Mouse (Mus musculus) heart, embryonic 16.5 days (tissue): Measurements from ENCODE around the gene Srgn. TPM values are rescaled to one million over a fixed set of nuclear protein-coding genes. Genes with fewer than 3 reads are reported as not detected.

Source experiments
- ATAC-seq: fragments of 200-750 bp; cut with Nextera tagmentation; replicated peaks from 2 replicates; pipeline ENCODE4 v1.8.0; 2017; ENCODE audit warnings: moderate number of reproducible peaks; ENCODE audit not compliant: insufficient read depth, low FRiP score; ENCODE audit errors: extremely low read depth
- H3K27ac ChIP-seq: fragments of 300-500 bp; sonication (generic); 2 replicates; pipeline ENCODE4 v1.5.1; 2014; ENCODE audit warnings: mild to moderate bottlenecking, low read length, control low read depth, moderate library complexity
- H3K27me3 ChIP-seq: fragments of 300-500 bp; sonication (generic); 2 replicates; pipeline ENCODE4 v1.6.1; 2014; ENCODE audit warnings: low read length, mixed read lengths; ENCODE audit not compliant: control insufficient read depth, insufficient read depth
- H3K36me3 ChIP-seq: fragments of 300-500 bp; sonication (generic); 2 replicates; pipeline ENCODE4 v1.6.1; 2014; ENCODE audit not compliant: control insufficient read depth, insufficient read depth
- H3K4me1 ChIP-seq: fragments of 300-500 bp; sonication (generic); 2 replicates; pipeline ENCODE4 v1.6.1; 2014; ENCODE audit warnings: low read length, mixed read lengths; ENCODE audit not compliant: control insufficient read depth, insufficient read depth
- H3K4me2 ChIP-seq: fragments of 300-500 bp; sonication (generic); 2 replicates; pipeline ENCODE4 v1.6.1; 2014; ENCODE audit warnings: low read depth, mild to moderate bottlenecking, control low read depth, low read length
- H3K4me3 ChIP-seq: fragments of 300-500 bp; sonication (generic); 2 replicates; pipeline ENCODE4 v1.5.1; 2014; ENCODE audit warnings: mild to moderate bottlenecking, control low read depth, low read length
- H3K9ac ChIP-seq: fragments of 300-500 bp; sonication (generic); 2 replicates; pipeline ENCODE4 v1.6.1; 2014; ENCODE audit warnings: low read length, control low read depth
- H3K9me3 ChIP-seq: fragments of 300-500 bp; sonication (generic); replicated peaks from 2 replicates; pipeline ENCODE4 v1.6.1; 2016; ENCODE audit warnings: low read length; ENCODE audit not compliant: control insufficient read depth
- WGBS: fragments of 180-500 bp; shearing (Covaris S2); extraction: QIAGEN DNeasy Blood & Tissue Kit; methylation state at CpG from one replicate; pipeline ENCODE4 v1.1.7; 2014; 5-methylcytosine and 5-hydroxymethylcytosine counted together
- polyA plus RNA-seq: library from polyadenylated mRNA; unstranded; fragments of >200 nt; fragmentation: Nextera tagmentation; extraction: Ambion mirVana; gene quantifications from 2 replicates; pipeline ENCODE4 v1.2.1, GENCODE M21; 2015

Gene Srgn
- polyA plus RNA-seq, 1 experiment from 2014 or later = 28.8 TPM

- Histone ChIP-seq H3K9me3 (no peaks in the 10 kb centered on the region), H3K36me3 (no peaks in the 10 kb centered on the region), H3K27ac (no peak overlapping the region), H3K4me2 (no peak overlapping the region), H3K9ac (no peak overlapping the region), H3K27me3 (no peaks in the 10 kb centered on the region), H3K4me3 (no peak overlapping the region), H3K4me1 (no peaks in the 10 kb centered on the region)
- 22% methylated on average over 15 of the region's 16 CpGs for WGBS
- ATAC-seq = no peak
These were observed 22.4 kb upstream of the Srgn start for GRCm38 (mm10) chr10:62549523-62550166.

DNA sequence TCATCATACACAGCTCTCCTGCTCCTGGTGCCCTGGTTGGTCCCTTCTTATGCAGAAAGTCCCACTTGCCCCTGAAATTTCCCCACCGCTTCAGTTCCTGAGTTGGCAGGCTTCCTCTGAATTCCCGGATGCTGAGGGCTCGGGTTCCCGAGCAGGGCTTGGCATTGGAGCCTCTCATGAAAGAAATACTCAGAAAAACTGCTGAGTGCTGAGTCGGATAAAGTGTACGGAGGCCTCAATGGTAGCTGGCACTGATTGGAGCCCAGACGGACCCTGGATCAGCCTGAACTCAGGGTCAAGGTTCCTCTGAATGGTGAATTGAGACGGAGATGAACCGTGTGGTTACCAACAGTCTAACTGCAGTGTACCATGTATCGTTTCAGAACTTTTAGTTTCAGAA is 19.2 kb upstream of the Srgn start:
- Histone ChIP-seq H3K27ac (no peak overlapping the region), H3K4me1 (no peaks in the 10 kb centered on the region), H3K4me2 (no peak overlapping the region), H3K27me3 (no peaks in the 10 kb centered on the region), H3K36me3 (no peaks in the 10 kb centered on the region), H3K4me3 (no peak overlapping the region), H3K9ac (no peak overlapping the region), H3K9me3 (no peaks in the 10 kb centered on the region)
- ATAC-seq = no peak
- 68% methylated on average over 10 of the region's 10 CpGs for WGBS

DNA sequence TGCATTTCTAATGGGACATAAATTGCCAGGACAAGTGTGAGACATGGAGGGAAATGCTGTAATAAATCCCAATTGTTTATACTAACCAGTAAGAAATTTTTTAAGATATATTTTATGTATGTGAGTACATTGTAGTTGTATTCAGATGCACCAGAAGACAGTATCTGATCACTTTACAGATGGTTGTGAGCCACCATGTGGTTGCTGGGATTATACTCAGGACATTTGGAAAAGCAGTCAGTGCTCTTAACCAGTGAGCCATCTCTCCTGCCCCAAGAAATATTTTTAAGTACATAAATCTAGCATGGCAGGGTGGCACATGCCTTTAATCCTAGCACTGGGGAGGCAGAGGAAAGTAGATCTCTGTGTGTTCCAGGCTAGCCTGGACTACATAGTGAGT is 18.5 kb upstream of the Srgn start:
- Histone ChIP-seq H3K4me3 (no peak overlapping the region), H3K9ac (no peak overlapping the region), H3K9me3 (no peaks in the 10 kb centered on the region), H3K27me3 (no peaks in the 10 kb centered on the region), H3K27ac (no peak overlapping the region), H3K4me1 (no peaks in the 10 kb centered on the region), H3K36me3 (no peaks in the 10 kb centered on the region), H3K4me2 (no peak overlapping the region)
- no peak for ATAC-seq

GRCm38 (mm10) chr10:62544316-62544715 is 17.1 kb upstream of the Srgn start:
- no peaks in the 10 kb centered on the region for H3K9me3 ChIP-seq
- no peak overlapping the region for H3K4me3 ChIP-seq
- H3K27ac ChIP-seq = peak overlapping the region; percentile 61; the same call in 1 of the 2 replicates
- WGBS = 72% methylated on average over 4 of the region's 4 CpGs
- H3K9ac ChIP-seq = no peak overlapping the region
- H3K4me1 ChIP-seq = no peaks in the 10 kb centered on the region
- no peak overlapping the region for H3K4me2 ChIP-seq
- no peaks in the 10 kb centered on the region for H3K36me3 ChIP-seq
- H3K27me3 ChIP-seq = no peaks in the 10 kb centered on the region
- no peak for ATAC-seq

DNA sequence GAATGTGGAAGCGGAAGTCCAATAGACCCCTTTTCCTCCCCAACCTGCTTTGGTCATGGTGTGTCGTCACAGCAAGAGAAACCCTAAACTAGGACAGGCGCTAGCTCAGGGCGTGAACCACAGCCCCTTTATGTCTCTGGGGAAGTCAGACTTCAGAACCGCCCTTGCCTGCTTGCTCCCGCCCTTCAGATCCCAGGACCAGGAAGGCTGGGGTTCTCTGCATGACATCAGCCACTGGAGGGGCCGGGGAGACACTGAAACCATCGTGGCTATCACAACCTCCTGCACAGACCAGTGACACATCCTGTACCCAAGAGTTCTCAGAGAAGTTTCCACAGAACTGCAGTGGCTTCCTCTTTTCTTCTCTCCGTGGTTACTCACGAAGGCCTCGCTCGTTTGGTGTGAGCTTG is 16.2 kb upstream of the Srgn start:
- ATAC-seq = peak; percentile 71; the same call in 1 of the 2 replicates
- Histone ChIP-seq H3K27ac (peak overlapping the region; percentile 42), H3K4me3 (no peak overlapping the region), H3K4me2 (no peak overlapping the region), H3K27me3 (no peaks in the 10 kb centered on the region), H3K36me3 (no peaks in the 10 kb centered on the region), H3K9me3 (no peaks in the 10 kb centered on the region), H3K9ac (no peak overlapping the region), H3K4me1 (no peaks in the 10 kb centered on the region)
- WGBS = 70% methylated on average over 12 of the region's 12 CpGs

- Histone ChIP-seq H3K36me3 (no peaks in the 10 kb centered on the region), H3K4me1 (no peaks in the 10 kb centered on the region), H3K4me3 (no peak overlapping the region), H3K27ac (peak overlapping the region; percentile 42; the same call in 1 of the 2 replicates), H3K9ac (no peak overlapping the region), H3K27me3 (no peaks in the 10 kb centered on the region), H3K4me2 (no peak overlapping the region), H3K9me3 (no peaks in the 10 kb centered on the region)
- 91% methylated on average over 7 of the region's 8 CpGs for WGBS
- no peak for ATAC-seq
These were observed 15.7 kb upstream of the Srgn start for GRCm38 (mm10) chr10:62542928-62543327.

- 90% methylated on average over 12 of the region's 12 CpGs for WGBS
- ATAC-seq = no peak
- H3K4me1 ChIP-seq = no peaks in the 10 kb centered on the region
These were observed 15.3 kb upstream of the Srgn start for GRCm38 (mm10) chr10:62542507-62542906.

DNA sequence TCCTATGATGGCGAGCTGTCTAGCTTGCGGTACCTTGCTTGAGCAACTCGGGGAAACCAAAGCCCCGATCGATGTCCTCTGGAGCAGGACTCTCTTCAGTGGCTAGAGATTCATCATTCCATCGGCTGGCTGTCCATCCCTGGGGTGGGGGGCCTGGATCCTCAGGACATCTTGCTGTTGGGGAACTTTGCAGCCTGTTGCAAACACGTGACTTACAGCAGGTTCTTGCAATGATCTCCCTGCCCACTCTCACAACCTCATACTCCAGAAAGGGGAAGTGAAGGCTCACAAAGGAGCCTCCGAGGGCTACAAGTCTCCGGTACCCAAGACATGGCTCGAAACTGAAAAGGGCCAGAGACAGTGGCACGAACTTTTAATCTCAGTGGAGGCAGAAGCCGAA is 14.2 kb upstream of the Srgn start:
- no peaks in the 10 kb centered on the region for H3K36me3 ChIP-seq
- no peak overlapping the region for H3K27ac ChIP-seq
- WGBS = 90% methylated on average over 12 of the region's 12 CpGs
- ATAC-seq = no peak
- no peak overlapping the region for H3K9ac ChIP-seq
- no peak overlapping the region for H3K4me2 ChIP-seq
- H3K4me3 ChIP-seq = no peak overlapping the region
- H3K27me3 ChIP-seq = no peaks in the 10 kb centered on the region
- H3K9me3 ChIP-seq = no peaks in the 10 kb centered on the region
- H3K4me1 ChIP-seq = no peaks in the 10 kb centered on the region

More at GRCm38 (mm10) chr10:62542507-62542906, 15.3 kb upstream of the Srgn start:
- Histone ChIP-seq H3K9ac (no peak overlapping the region), H3K27ac (no peak overlapping the region), H3K4me2 (no peak overlapping the region), H3K27me3 (no peaks in the 10 kb centered on the region), H3K9me3 (no peaks in the 10 kb centered on the region), H3K4me3 (no peak overlapping the region), H3K36me3 (no peaks in the 10 kb centered on the region)

GRCm38 (mm10) chr10:62540800-62541199 is 13.5 kb upstream of the Srgn start:
- Histone ChIP-seq H3K9me3 (no peaks in the 10 kb centered on the region), H3K4me3 (no peak overlapping the region), H3K27ac (no peak overlapping the region), H3K4me2 (no peak overlapping the region), H3K27me3 (no peaks in the 10 kb centered on the region), H3K36me3 (no peaks in the 10 kb centered on the region), H3K4me1 (no peaks in the 10 kb centered on the region), H3K9ac (no peak overlapping the region)
- 54% methylated on average over 3 of the region's 3 CpGs for WGBS
- no peak for ATAC-seq
